Comparison of ENCODE assay signal across 8 mouse cellular contexts in the genomic region with DNA sequence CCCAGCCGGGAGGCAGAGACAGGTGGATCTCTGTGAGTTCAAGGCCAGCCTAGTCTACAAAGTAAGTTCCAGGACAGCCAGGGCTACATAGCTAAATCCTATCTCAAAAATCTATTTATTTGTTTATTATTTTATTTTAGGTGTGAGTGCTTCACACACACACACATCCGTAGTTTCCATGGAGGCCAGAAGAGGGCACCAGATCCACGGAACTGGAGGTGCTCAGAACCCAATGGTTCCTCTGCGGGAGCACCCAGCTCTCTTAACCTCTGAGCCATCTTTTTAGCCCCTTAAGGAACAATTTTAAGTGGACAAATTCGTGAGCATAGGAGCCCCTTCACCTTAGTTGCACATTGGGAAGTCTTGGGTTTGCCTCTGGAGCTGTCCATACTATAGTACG. TPM values are rescaled to one million over a fixed set of nuclear protein-coding genes. Genes with fewer than 3 reads are reported as not detected.
DNase-seq lines count a peak whose midpoint lies in the region; ATAC-seq and TF ChIP-seq lines count a peak whose summit lies in the region.

No protein-coding gene starts in this region.

- peak; percentile 58 for TF ChIP-seq CTCF in heart, postnatal 0 days (IDR thresholded peaks at IDR 0.05; ENCODE audit: low read depth)

- 0 out of 2 replicates have a peak, but pooled peaks have one; percentile 44 for ATAC-seq in heart, postnatal 0 days (ENCODE audit: insufficient read depth, low read depth)
- ATAC-seq in heart, embryonic 12.5 days (ENCODE audit: insufficient number of reproducible peaks, low FRiP score): no peak
- peak; percentile 62 for ATAC-seq in common myeloid progenitor, adult 5-6 weeks (replicated peaks; ENCODE audit: low read depth, poor library complexity, severe bottlenecking)

- H3K9me3 ChIP-seq in heart, postnatal 0 days (replicated peaks; ENCODE audit: control insufficient read depth, low read length): no peaks in the 10 kb centered on the region
- no peaks in the 10 kb centered on the region for H3K9me3 ChIP-seq in heart, embryonic 12.5 days (replicated peaks)

- WGBS in heart, postnatal 0 days: 39% methylated on average over 6 of the region's 6 CpGs
- 40% methylated on average over 6 of the region's 6 CpGs for WGBS in heart, embryonic 12.5 days

- H3K4me1 ChIP-seq in heart, postnatal 0 days (ENCODE audit: control insufficient read depth, insufficient read depth): 0 out of 2 replicates have a peak, but pooled peaks cover 5% of the 10 kb centered on the region
- H3K4me1 ChIP-seq in heart, embryonic 12.5 days (replicated peaks): 0 out of 2 replicates have a peak, but pooled peaks cover 5% of the 10 kb centered on the region

- no peak overlapping the region for H3K9ac ChIP-seq in heart, postnatal 0 days (replicated peaks; ENCODE audit: low read depth, low read length)
- no peak overlapping the region for H3K9ac ChIP-seq in heart, embryonic 12.5 days

- no peak overlapping the region for H3K4me3 ChIP-seq in heart, postnatal 0 days (ENCODE audit: low read depth, low read length)
- H3K4me3 ChIP-seq in heart, embryonic 12.5 days: no peak overlapping the region

- no peak for DNase-seq in heart, postnatal 0 days (ENCODE audit: low spot score)
- peak; percentile 73 for DNase-seq in 3T3-L1 (ENCODE audit: low read depth, low spot score)
- peak; percentile 37 for DNase-seq in Muller cell, postnatal 12 days (ENCODE audit: inconsistent ontology term)
- peak; percentile 73 to 75 for DNase-seq in kidney, postnatal 4 days
- DNase-seq in mesoderm, embryonic 11.5 days (ENCODE audit: low read depth, low spot score): peak; percentile 62
- no peak for DNase-seq in MN1 (ENCODE audit: low spot score)

- no peaks in the 10 kb centered on the region for H3K27me3 ChIP-seq in heart, postnatal 0 days (ENCODE audit: control insufficient read depth, insufficient read depth, low read length)
- H3K27me3 ChIP-seq in heart, embryonic 12.5 days (replicated peaks): no peaks in the 10 kb centered on the region; the same call in 1 of the 2 replicates

- H3K36me3 ChIP-seq in heart, postnatal 0 days (replicated peaks; ENCODE audit: control insufficient read depth, insufficient read depth, low read length): no peaks in the 10 kb centered on the region
- H3K36me3 ChIP-seq in heart, embryonic 12.5 days: no peaks in the 10 kb centered on the region

- H3K27ac ChIP-seq in heart, postnatal 0 days (ENCODE audit: low read depth): no peak overlapping the region
- no peak overlapping the region for H3K27ac ChIP-seq in heart, embryonic 12.5 days (ENCODE audit: poor library complexity, severe bottlenecking)

- H3K4me2 ChIP-seq in heart, postnatal 0 days (ENCODE audit: low read depth, low read length): no peak overlapping the region
- no peak overlapping the region for H3K4me2 ChIP-seq in heart, embryonic 12.5 days

- TF ChIP-seq EP300 in heart, postnatal 0 days (IDR thresholded peaks at IDR 0.05; ENCODE audit: low read depth): no peak

RNA-seq across cellular contexts. Expression of a gene that starts 20.0 kb away (rescaled TPM):
- total RNA-seq in heart, postnatal 0 days (2014; rRNA removed; ENCODE audit: low replicate concordance): not detected in 2 replicates
- polyA plus RNA-seq in heart, postnatal 0 days (2015; fragmentation: Nextera tagmentation; extraction: Ambion mirVana): not detected in 2 replicates
- not detected in 2 replicates for polyA plus RNA-seq in heart, embryonic 12.5 days (2016; fragmentation: Nextera tagmentation; extraction: Ambion mirVana)
- not detected in 2 replicates for total RNA-seq in common myeloid progenitor, adult 5-6 weeks (2017)

Comparison
In these comparisons a context has a peak if more than half of its experiments do, and no peak if none do; other contexts are left out.
1. DNase-seq: peak in 3T3-L1 (single experiment), Muller cell, postnatal 12 days (single experiment), kidney, postnatal 4 days (2 of 2) and mesoderm, embryonic 11.5 days (single experiment); none in heart, postnatal 0 days (single experiment) and MN1 (single experiment).